Mouse (Mus musculus) heart, embryonic 10.5 days (tissue): ENCODE results near the gene Zfp119a. TPM values are rescaled to one million over a fixed set of nuclear protein-coding genes. Genes with fewer than 3 reads are reported as not detected.
A peak's percentile ranks its signal among the peaks of the same experiment; 100 is the strongest.
"Not testable (repeated sequence)": the region's sequence is repeated elsewhere in the genome, so short reads cannot be mapped to it uniquely, and the experiment has no call there.

ENCODE experiments used
- DNase-seq: peaks from one replicate; pipeline ENCODE4 v3.0.0-alpha.2; 2017; ENCODE audit warnings: low spot score
- H3K27ac ChIP-seq: fragments of 300-500 bp; sonication (generic); 2 replicates; pipeline ENCODE4 v1.5.1; 2016; ENCODE audit warnings: mild to moderate bottlenecking
- H3K27me3 ChIP-seq: fragments of 300-500 bp; sonication (generic); 2 replicates; pipeline ENCODE4 v1.6.1; 2016; ENCODE audit warnings: mild to moderate bottlenecking; ENCODE audit not compliant: poor library complexity, insufficient read depth, severe bottlenecking
- H3K36me3 ChIP-seq: fragments of 300-500 bp; sonication (generic); 2 replicates; pipeline ENCODE4 v1.6.1; 2016; ENCODE audit warnings: mild to moderate bottlenecking, moderate library complexity
- H3K4me1 ChIP-seq: fragments of 300-500 bp; sonication (generic); 2 replicates; pipeline ENCODE4 v1.6.1; 2016; ENCODE audit warnings: mild to moderate bottlenecking
- H3K4me3 ChIP-seq: fragments of 300-500 bp; sonication (generic); 2 replicates; pipeline ENCODE4 v1.5.1; 2016; ENCODE audit warnings: mild to moderate bottlenecking, moderate library complexity
- H3K9me3 ChIP-seq: fragments of 300-500 bp; sonication (generic); 2 replicates; pipeline ENCODE4 v1.6.1; 2016; ENCODE audit warnings: mild to moderate bottlenecking, moderate library complexity
- WGBS: fragments of 180-500 bp; shearing (Covaris S2); methylation state at CpG from one replicate; pipeline ENCODE4 v1.1.7; 2016; 5-methylcytosine and 5-hydroxymethylcytosine counted together
- polyA plus RNA-seq: library from polyadenylated mRNA; unstranded; fragments of >200 nt; fragmentation: Nextera tagmentation; extraction: Ambion mirVana; gene quantifications from 2 replicates; pipeline ENCODE4 v1.2.1, GENCODE M21; 2016

The Zfp119a gene
- 5.9 and 6.9 TPM in 2 replicates for polyA plus RNA-seq

- not testable (repeated sequence) for H3K27me3 ChIP-seq, H3K36me3 ChIP-seq, H3K4me1 ChIP-seq, H3K9me3 ChIP-seq
- Histone ChIP-seq H3K27ac (peak within 1 kb of the TSS; percentile 85), H3K4me3 (peak within 1 kb of the TSS; percentile 59)
- peak; percentile 95 for DNase-seq
- WGBS = 0% methylated on average over 49 of the region's 53 CpGs
These were observed at the start of gene Zfp119a for GRCm38 (mm10) chr17:55878636-55879369. Gene Zfp119a (minus strand): TSS chr17:55878930.

GRCm38 (mm10) chr17:55906669-55907068, 27.9 kb upstream of the Zfp119a start:
- H3K27ac ChIP-seq = no peak overlapping the region
- no peaks in the 10 kb centered on the region for H3K27me3 ChIP-seq
- H3K4me3 ChIP-seq = no peak overlapping the region
- H3K36me3 ChIP-seq = no peaks in the 10 kb centered on the region
- H3K4me1 ChIP-seq = no peaks in the 10 kb centered on the region
- no peaks in the 10 kb centered on the region for H3K9me3 ChIP-seq
- DNase-seq = no peak

DNA sequence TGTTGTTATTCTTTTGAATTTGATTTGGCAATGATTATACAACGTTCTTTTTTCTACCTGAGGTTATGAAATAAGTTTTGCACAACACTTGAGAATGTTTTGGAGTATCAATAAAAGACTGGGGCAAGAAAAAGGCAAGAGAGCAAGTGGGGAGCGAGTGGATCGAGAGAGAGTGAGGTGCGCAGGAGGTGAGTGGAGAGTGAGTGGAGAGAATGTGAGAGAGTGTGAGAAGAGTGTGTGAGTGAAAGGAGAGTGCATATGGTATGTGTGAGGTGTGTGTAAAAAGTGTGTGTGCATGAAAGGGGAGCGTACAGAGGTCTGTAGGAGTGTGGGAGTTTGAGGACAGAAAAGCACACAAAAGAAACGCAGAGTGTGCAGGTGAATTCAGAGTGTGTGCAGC, 25.4 kb upstream of the Zfp119a start:
- Histone ChIP-seq H3K9me3 (0 out of 2 replicates have a peak, but pooled peaks cover 3% of the 10 kb centered on the region), H3K4me1 (no peaks in the 10 kb centered on the region), H3K4me3 (no peak overlapping the region), H3K36me3 (no peaks in the 10 kb centered on the region), H3K27ac (no peak overlapping the region), H3K27me3 (no peaks in the 10 kb centered on the region)
- 69% methylated on average over 6 of the region's 6 CpGs for WGBS
- DNase-seq = no peak

DNA sequence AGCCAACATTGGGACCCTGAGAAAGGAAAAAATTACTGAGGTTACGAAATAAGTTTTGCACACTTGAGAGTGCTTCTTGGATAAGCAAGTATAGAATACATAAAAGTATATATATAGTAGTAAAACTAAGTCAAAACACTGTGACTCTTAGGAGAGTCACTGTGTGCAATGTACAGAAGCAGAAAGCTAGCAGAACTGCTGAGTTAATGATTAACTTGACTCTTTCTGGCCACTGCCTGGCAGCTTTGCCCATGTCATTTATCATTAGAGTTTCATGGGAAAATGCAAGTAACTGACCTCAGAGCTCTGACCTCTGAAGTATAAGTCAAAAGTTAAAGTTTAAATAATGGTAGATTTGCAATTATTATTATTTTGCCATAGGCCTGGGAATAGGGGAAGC, 25.0 kb upstream of the Zfp119a start:
- no peaks in the 10 kb centered on the region for H3K4me1 ChIP-seq
- H3K27ac ChIP-seq = no peak overlapping the region
- no peaks in the 10 kb centered on the region for H3K36me3 ChIP-seq
- no peak overlapping the region for H3K4me3 ChIP-seq
- 81% methylated on average over 1 of the region's 1 CpGs for WGBS
- no peak for DNase-seq
- H3K27me3 ChIP-seq = no peaks in the 10 kb centered on the region
- 0 out of 2 replicates have a peak, but pooled peaks cover 3% of the 10 kb centered on the region for H3K9me3 ChIP-seq

GRCm38 (mm10) chr17:55903087-55903486, 24.4 kb upstream of the Zfp119a start:
- WGBS = 64% methylated on average over 2 of the region's 2 CpGs
- H3K27me3 ChIP-seq = no peaks in the 10 kb centered on the region
- H3K4me1 ChIP-seq = no peaks in the 10 kb centered on the region
- no peak for DNase-seq
- peaks cover 5% of the 10 kb centered on the region for H3K36me3 ChIP-seq
- no peak overlapping the region for H3K27ac ChIP-seq
- peaks cover 8% of the 10 kb centered on the region; the same call in 1 of the 2 replicates for H3K9me3 ChIP-seq
- no peak overlapping the region for H3K4me3 ChIP-seq

DNA sequence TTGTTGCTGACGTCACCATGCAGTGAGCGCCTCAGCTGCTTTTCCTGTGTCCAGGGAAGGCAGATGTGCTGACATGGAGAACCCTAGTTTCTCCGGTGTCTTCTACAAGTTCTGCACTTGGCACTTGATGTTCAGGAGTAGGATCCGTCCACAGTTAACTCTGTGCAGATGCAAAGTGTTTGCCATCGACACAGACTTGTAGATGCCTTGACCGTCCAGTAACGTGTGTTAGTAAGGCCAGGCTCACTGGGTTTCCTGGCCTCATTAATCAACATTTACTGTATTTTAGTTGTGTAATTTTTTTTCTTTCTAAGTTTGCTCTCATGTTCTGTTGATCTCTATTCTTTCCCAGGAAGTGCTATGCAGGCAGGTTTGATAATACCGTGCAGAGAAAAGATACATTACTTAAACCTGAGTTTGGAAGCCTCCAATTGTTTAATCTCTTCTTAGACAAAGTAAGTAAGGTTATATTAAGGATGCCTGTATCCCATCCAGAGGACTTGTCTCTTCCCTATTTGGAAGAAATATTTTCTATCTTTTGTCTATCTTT, 13.8 kb upstream of the Zfp119a start:
- not testable (repeated sequence) for H3K9me3 ChIP-seq, H3K4me1 ChIP-seq, H3K27me3 ChIP-seq, DNase-seq
- Histone ChIP-seq H3K36me3 (peaks cover 16% of the 10 kb centered on the region), H3K27ac (peak overlapping the region; percentile 74; the same call in 1 of the 2 replicates), H3K4me3 (peak overlapping the region; percentile 57)
- 16% methylated on average over 6 of the region's 8 CpGs for WGBS

- Histone ChIP-seq H3K9me3 (no peaks in the 10 kb centered on the region), H3K27ac (no peak overlapping the region), H3K4me1 (no peaks in the 10 kb centered on the region), H3K27me3 (no peaks in the 10 kb centered on the region), H3K36me3 (no peaks in the 10 kb centered on the region), H3K4me3 (no peak overlapping the region)
- 54% methylated on average over 2 of the region's 2 CpGs for WGBS
- no peak for DNase-seq
These were observed 6.2 kb upstream of the Zfp119a start for GRCm38 (mm10) chr17:55884912-55885311.

DNA sequence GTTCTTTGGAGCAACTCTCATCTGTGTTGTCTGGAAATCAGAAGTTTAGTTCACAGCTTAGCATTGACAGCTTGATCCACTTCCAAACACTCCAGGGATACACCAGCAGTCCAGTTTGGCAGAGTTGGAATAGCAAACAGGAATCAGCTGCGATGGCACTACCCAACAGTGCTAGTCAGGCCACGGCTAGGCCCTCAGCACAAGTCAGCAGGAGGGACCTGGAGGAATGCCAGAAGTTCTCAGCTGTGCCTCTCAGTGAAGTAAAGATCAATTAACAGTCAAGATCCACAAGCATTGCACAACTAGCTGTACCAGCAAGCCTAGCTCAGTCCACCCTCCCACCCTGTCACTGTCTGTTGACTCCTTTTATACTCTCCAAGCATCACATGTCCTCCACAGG, 4.9 kb upstream of the Zfp119a start:
- H3K27ac ChIP-seq = no peak overlapping the region
- DNase-seq = no peak
- H3K36me3 ChIP-seq = no peaks in the 10 kb centered on the region
- 0 out of 2 replicates have a peak, but pooled peaks cover 4% of the 10 kb centered on the region for H3K4me1 ChIP-seq
- H3K4me3 ChIP-seq = no peak overlapping the region
- 65% methylated on average over 2 of the region's 2 CpGs for WGBS
- H3K27me3 ChIP-seq = no peaks in the 10 kb centered on the region
- H3K9me3 ChIP-seq = no peaks in the 10 kb centered on the region

DNA sequence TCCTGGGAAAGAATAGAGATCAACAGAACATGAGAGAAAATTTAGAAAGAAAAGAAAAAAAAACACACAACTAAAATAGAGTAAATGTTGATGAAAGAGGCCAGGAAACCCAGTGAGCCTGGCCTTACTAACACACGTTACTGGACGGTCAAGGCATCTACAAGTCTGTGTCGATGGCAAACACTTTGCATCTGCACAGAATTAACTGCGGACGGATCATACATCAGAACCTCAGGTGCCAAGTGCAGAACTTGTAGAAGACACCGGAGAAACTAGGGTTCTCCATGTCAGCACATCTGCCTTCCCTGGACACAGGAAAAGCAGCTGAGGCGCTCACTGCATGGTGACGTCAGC, 471 bp downstream of the Zfp119a start:
- WGBS = 5% methylated on average over 7 of the region's 8 CpGs
- H3K27me3 ChIP-seq, H3K4me1 ChIP-seq, H3K36me3 ChIP-seq, H3K9me3 ChIP-seq, DNase-seq: not testable (repeated sequence)
- Histone ChIP-seq H3K4me3 (peak overlapping the region; percentile 59), H3K27ac (peak overlapping the region; percentile 75)

- 91% methylated on average over 4 of the region's 4 CpGs for WGBS
- H3K4me3 ChIP-seq = no peak overlapping the region
- no peaks in the 10 kb centered on the region for H3K27me3 ChIP-seq
- H3K4me1 ChIP-seq = 0 out of 2 replicates have a peak, but pooled peaks cover 4% of the 10 kb centered on the region
- no peak overlapping the region for H3K27ac ChIP-seq
- H3K36me3 ChIP-seq = no peaks in the 10 kb centered on the region
- H3K9me3 ChIP-seq = no peaks in the 10 kb centered on the region
- DNase-seq = no peak
These were observed 1.5 kb downstream of the Zfp119a start for GRCm38 (mm10) chr17:55877184-55877583.

- Histone ChIP-seq H3K27ac (no peak overlapping the region), H3K36me3 (no peaks in the 10 kb centered on the region), H3K9me3 (no peaks in the 10 kb centered on the region), H3K4me1 (no peaks in the 10 kb centered on the region), H3K27me3 (no peaks in the 10 kb centered on the region), H3K4me3 (no peak overlapping the region)
- DNase-seq = no peak
- WGBS = 81% methylated on average over 4 of the region's 4 CpGs
These were observed 35.7 kb downstream of the Zfp119a start for GRCm38 (mm10) chr17:55843067-55843466.

- H3K27ac ChIP-seq = no peak overlapping the region
These were observed 57.2 kb downstream of the Zfp119a start for GRCm38 (mm10) chr17:55821566-55821965.

GRCm38 (mm10) chr17:55816853-55817252, 61.9 kb downstream of the Zfp119a start:
- Histone ChIP-seq H3K4me1 (no peaks in the 10 kb centered on the region), H3K27me3 (no peaks in the 10 kb centered on the region), H3K9me3 (no peaks in the 10 kb centered on the region), H3K36me3 (no peaks in the 10 kb centered on the region), H3K4me3 (no peak overlapping the region), H3K27ac (no peak overlapping the region)
- no peak for DNase-seq
- 85% methylated on average over 4 of the region's 4 CpGs for WGBS

More at GRCm38 (mm10) chr17:55821566-55821965, 57.2 kb downstream of the Zfp119a start:
- H3K27me3 ChIP-seq = no peaks in the 10 kb centered on the region
- DNase-seq = no peak
- 67% methylated on average over 1 of the region's 1 CpGs for WGBS
- no peaks in the 10 kb centered on the region for H3K36me3 ChIP-seq
- H3K4me3 ChIP-seq = no peak overlapping the region
- H3K4me1 ChIP-seq = no peaks in the 10 kb centered on the region
- no peaks in the 10 kb centered on the region for H3K9me3 ChIP-seq
